Mouse (Mus musculus): ENCODE measurements at regions not wholly inside any gene's neighbourhood (a gene's known extent, or its start where the extent isn't known, plus 50 kb on each side); places are given as distances from the start of the nearest gene placed in this dataset.
"Not testable (repeated sequence)": the region's sequence is repeated elsewhere in the genome, so short reads cannot be mapped to it uniquely, and the experiment has no call there.

DNA sequence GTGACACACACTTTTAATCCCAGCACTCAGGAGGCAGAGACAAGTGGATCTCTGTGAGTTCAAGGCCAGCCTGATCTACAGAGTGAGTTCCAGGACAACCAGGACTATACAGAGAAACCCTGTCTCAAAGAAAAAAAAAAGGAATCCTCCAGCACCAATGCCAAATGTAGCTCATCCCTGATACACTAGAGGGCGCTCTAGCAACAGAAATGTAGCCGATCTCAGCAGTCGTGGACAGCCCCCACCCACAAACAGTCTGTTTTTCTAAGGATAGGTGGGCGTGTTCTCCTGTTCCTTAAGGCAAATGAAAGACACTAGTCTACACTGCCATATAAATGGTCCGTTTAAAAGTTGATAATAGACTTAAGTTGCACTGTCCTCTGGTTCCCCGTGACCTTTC, 2447.9 kb upstream of the Gm8797 start:
- WGBS, result 40% methylated on average over 6 of the region's 6 CpGs
- ATAC-seq; H3K4me3 ChIP-seq; H3K36me3 ChIP-seq (ENCODE audit: poor library complexity, severe bottlenecking); H3K4me1 ChIP-seq; H3K27me3 ChIP-seq; H3K9ac ChIP-seq; H3K27ac ChIP-seq; H3K4me2 ChIP-seq: not testable (repeated sequence)
- peaks cover 25% of the 10 kb centered on the region for H3K9me3 ChIP-seq (replicated peaks)

DNA sequence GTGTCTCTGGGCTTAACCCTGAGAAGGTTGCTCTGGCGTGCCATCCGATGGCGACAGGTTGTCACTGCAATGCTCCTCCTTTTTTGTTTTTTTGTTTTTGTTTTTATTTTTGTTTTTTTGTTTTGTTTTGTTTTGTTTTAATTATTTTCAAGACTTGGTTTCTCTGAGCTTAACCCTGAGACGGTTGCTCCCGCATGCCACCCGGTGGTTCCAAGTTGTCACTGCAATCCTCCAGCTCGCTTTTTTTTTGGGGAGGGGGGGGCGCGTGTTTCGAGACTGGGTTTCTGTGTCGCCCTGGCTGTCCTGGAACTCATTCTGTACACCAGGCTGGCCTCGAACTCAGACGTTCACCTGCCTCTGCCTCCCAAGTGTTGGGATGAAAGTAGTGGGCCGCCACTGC, 2442.1 kb upstream of the Gm8797 start:
- Histone ChIP-seq H3K9me3 (replicated peaks) (peaks cover 8% of the 10 kb centered on the region; the same call in 1 of the 2 replicates), H3K4me2 (peak overlapping the region; percentile 4; the same call in 1 of the 2 replicates), H3K27me3 (no peaks in the 10 kb centered on the region), H3K36me3 (ENCODE audit: poor library complexity, severe bottlenecking) (no peaks in the 10 kb centered on the region), H3K4me1 (no peaks in the 10 kb centered on the region), H3K4me3 (no peak overlapping the region), H3K27ac (no peak overlapping the region), H3K9ac (no peak overlapping the region)
- no peak for ATAC-seq
- WGBS, result 61% methylated on average over 14 of the region's 14 CpGs

DNA sequence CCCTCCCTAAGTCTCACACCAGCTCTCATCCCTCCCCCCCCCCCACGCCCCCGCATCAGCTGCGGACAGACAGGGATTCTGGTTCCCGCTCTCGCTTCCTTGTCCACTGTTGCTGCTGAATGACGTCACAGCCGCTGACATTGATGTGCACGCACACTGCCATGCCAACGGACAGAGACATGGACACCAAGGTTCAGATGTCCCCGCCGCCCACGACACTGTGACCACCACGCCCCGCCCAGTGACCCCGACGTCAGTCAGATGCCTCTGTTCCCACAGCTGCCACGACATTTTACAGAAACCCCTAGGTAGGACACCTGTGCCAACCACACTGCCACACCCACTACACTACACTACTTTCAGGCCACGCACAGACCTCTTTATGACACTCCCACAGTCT, 2441.6 kb upstream of the Gm8797 start:
- no peak overlapping the region for H3K27ac ChIP-seq
- H3K9ac ChIP-seq, result no peak overlapping the region
- no peaks in the 10 kb centered on the region for H3K36me3 ChIP-seq (ENCODE audit: poor library complexity, severe bottlenecking)
- no peaks in the 10 kb centered on the region for H3K4me1 ChIP-seq
- H3K27me3 ChIP-seq, result no peaks in the 10 kb centered on the region
- WGBS, result 72% methylated on average over 18 of the region's 18 CpGs
- no peak for ATAC-seq
- peaks cover 8% of the 10 kb centered on the region; the same call in 1 of the 2 replicates for H3K9me3 ChIP-seq (replicated peaks)
- 0 out of 2 replicates have a peak overlapping the region, but pooled peaks have one; percentile 4 for H3K4me2 ChIP-seq
- H3K4me3 ChIP-seq, result no peak overlapping the region

DNA sequence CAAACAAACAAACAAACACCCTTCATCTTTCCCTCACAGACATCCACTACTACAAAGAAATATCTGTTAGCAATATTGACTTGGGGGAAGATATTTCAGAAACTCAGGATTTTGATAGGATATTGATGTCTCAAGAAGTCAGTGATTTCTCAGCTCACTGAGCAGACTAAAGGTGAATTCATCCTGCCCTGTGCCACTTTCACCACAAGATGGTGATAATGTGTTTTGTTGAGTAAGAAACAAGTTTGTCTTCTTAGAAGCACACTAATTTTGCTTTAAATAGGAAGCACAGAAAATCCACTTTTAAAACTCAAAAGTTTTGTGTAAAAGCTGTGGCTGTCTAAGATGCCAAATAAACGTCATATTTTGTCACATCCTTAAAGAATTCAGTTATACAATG, 2439.8 kb upstream of the Gm8797 start:
- 42% methylated on average over 1 of the region's 1 CpGs for WGBS
- Histone ChIP-seq H3K4me3 (no peak overlapping the region), H3K36me3 (ENCODE audit: poor library complexity, severe bottlenecking) (no peaks in the 10 kb centered on the region), H3K4me2 (no peak overlapping the region), H3K9me3 (replicated peaks) (peaks cover 8% of the 10 kb centered on the region; the same call in 1 of the 2 replicates), H3K4me1 (no peaks in the 10 kb centered on the region), H3K27ac (no peak overlapping the region), H3K27me3 (no peaks in the 10 kb centered on the region), H3K9ac (no peak overlapping the region)
- ATAC-seq, result no peak

DNA sequence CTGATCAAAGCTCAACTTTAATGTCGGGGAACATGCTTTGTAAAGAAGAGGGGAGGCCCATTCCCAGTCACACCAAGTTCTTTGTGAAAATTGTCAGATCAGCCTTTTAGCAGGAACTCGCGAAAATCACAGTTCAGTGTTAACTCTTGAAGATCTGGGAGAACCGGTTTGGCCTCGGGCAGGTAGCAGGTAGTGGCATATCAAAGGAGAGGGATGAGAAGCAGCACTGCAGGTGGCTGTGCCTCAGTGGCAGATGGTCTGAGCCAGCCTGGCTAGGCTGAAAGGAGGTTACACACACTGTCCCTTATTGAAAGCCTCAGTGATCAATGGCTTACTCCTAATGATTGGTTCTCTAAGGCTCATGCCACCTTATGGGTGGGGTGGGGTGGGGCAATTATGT, 2401.0 kb upstream of the Gm8797 start:
- 56% methylated on average over 5 of the region's 5 CpGs for WGBS
- no peak for ATAC-seq
- H3K27me3 ChIP-seq, result no peaks in the 10 kb centered on the region
- H3K9ac ChIP-seq, result no peak overlapping the region
- H3K36me3 ChIP-seq (ENCODE audit: poor library complexity, severe bottlenecking), result no peaks in the 10 kb centered on the region
- no peak overlapping the region for H3K4me3 ChIP-seq
- H3K9me3 ChIP-seq (replicated peaks), result peaks cover 8% of the 10 kb centered on the region; the same call in 1 of the 2 replicates
- no peaks in the 10 kb centered on the region for H3K4me1 ChIP-seq
- H3K4me2 ChIP-seq, result no peak overlapping the region
- H3K27ac ChIP-seq, result no peak overlapping the region

DNA sequence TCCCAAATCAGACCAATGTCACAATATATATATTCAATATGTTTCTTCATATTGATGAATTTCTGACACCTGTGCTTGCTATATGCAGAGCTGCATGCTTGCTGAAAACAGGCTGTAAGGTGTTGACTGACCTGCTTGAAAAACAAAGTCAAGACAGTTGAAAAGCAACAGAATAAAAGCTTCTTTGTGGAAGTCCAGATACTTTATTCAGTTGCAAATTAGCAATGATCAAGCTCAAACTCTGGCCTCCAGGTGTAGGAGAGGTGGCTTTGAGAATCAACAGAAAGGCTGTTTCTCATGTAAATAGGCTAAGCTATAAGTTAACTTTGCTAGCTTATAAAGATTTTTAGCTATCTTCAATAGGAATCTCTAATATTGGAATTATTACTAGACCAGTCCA, 2379.7 kb upstream of the Gm8797 start:
- H3K4me2 ChIP-seq; H3K36me3 ChIP-seq (ENCODE audit: poor library complexity, severe bottlenecking); H3K27ac ChIP-seq; ATAC-seq; H3K4me3 ChIP-seq; H3K9me3 ChIP-seq (replicated peaks); H3K9ac ChIP-seq; H3K4me1 ChIP-seq; H3K27me3 ChIP-seq: not testable (repeated sequence)

DNA sequence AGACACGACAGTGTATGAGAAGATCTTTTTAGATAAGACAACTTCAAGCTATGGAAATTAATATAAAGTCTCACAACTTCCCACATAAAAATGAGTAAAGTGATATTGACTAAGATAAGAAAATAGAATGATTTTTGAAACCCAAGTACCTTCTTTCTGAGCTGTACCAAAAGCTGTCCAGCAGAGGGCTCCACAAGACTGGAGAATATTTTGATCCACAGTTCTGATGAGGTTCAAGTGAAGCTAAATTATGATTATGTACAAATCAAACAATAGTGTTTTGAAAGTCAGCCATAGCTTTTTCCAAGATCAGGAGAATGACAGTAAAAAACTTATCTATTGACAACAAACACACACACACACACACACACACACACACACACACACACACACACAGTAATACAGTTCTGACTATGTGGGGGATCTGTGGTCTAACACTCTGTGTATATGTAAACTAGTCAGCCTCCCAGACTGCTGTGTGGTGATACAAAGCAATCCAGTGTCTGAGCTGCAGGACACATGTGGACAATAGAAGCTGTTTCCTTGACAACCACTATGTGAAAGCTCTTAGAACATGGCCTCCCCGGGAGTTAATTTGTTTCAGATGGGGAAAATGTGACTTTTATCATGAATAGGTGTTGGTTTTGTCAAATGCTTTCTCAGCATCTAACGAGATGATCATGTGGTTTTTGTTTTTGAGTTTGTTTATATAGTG, 2362.4 kb upstream of the Gm8797 start:
- 19% methylated on average over 3 of the region's 3 CpGs for WGBS

More for the DNA sequence above, 2362.4 kb upstream of the Gm8797 start:
- no peaks in the 10 kb centered on the region for H3K9me3 ChIP-seq (replicated peaks)
- no peak overlapping the region for H3K9ac ChIP-seq
- H3K4me1 ChIP-seq, result no peaks in the 10 kb centered on the region
- ATAC-seq, result peak; percentile 89
- H3K4me3 ChIP-seq, result no peak overlapping the region
- H3K27me3 ChIP-seq, result no peaks in the 10 kb centered on the region
- H3K36me3 ChIP-seq (ENCODE audit: poor library complexity, severe bottlenecking), result no peaks in the 10 kb centered on the region
- H3K27ac ChIP-seq, result no peak overlapping the region
- no peak overlapping the region for H3K4me2 ChIP-seq
